Mouse (Mus musculus): ENCODE data around the gene Bckdhb. TPM values are rescaled to one million over a fixed set of nuclear protein-coding genes. Genes with fewer than 3 reads are reported as not detected.

Bckdhb gene
- total and polyA plus RNA-seq, 2 experiments from 2014 or later, result 22.1 to 40.3 TPM

- DNase-seq (ENCODE audit: low spot score) (no peak), ATAC-seq (no peak)
- no peaks in the 10 kb centered on the region for H3K4me1 ChIP-seq (ENCODE audit: insufficient read depth, low read length)
- WGBS, result 60% methylated on average over 6 of the region's 6 CpGs
- no peak overlapping the region for H3K4me2 ChIP-seq (ENCODE audit: low read depth, low read length)
- no peak overlapping the region for H3K27ac ChIP-seq
- no peaks in the 10 kb centered on the region for H3K36me3 ChIP-seq (ENCODE audit: insufficient read depth, low read length)
- no peak for TF ChIP-seq CTCF (IDR thresholded peaks at IDR 0.05; ENCODE audit: low read depth)
- no peak overlapping the region for H3K4me3 ChIP-seq (ENCODE audit: low read length)
- H3K27me3 ChIP-seq (ENCODE audit: insufficient read depth, low read length), result no peaks in the 10 kb centered on the region
- no peaks in the 10 kb centered on the region for H3K9me3 ChIP-seq (ENCODE audit: low read length)
- H3K9ac ChIP-seq (replicated peaks; ENCODE audit: low read length), result no peak overlapping the region
Observed at GRCm38 (mm10) chr9:84070247-84070646, 145.3 kb downstream of the Bckdhb start.

DNA sequence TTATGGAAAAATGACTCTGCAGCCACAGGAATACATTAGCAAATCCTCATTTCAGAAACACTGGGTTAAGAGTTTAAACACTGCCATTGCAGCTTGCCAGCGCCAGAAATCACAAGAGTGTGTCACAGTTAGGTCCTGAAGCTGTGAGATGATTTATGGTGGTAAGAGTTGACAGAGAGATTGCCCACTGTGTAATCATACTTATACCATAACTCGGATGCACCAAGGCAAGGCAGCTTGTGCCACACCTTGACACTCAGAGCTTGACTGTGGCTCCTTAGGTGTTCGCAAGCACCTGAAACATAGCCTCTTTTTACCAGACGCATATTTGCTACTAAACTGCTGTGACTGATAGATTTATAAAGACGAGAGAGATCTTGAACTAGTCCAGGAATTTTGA lies 145.8 kb downstream of the Bckdhb start:
- Histone ChIP-seq H3K9ac (replicated peaks; ENCODE audit: low read length) (no peak overlapping the region), H3K4me3 (ENCODE audit: low read length) (no peak overlapping the region), H3K36me3 (ENCODE audit: insufficient read depth, low read length) (no peaks in the 10 kb centered on the region), H3K9me3 (ENCODE audit: low read length) (no peaks in the 10 kb centered on the region), H3K27me3 (ENCODE audit: insufficient read depth, low read length) (no peaks in the 10 kb centered on the region), H3K4me2 (ENCODE audit: low read depth, low read length) (no peak overlapping the region), H3K27ac (no peak overlapping the region), H3K4me1 (ENCODE audit: insufficient read depth, low read length) (no peaks in the 10 kb centered on the region)
- DNase-seq (ENCODE audit: low spot score) (no peak), ATAC-seq (no peak)
- TF ChIP-seq CTCF (IDR thresholded peaks at IDR 0.05; ENCODE audit: low read depth), result no peak
- WGBS, result 86% methylated on average over 5 of the region's 5 CpGs

DNA sequence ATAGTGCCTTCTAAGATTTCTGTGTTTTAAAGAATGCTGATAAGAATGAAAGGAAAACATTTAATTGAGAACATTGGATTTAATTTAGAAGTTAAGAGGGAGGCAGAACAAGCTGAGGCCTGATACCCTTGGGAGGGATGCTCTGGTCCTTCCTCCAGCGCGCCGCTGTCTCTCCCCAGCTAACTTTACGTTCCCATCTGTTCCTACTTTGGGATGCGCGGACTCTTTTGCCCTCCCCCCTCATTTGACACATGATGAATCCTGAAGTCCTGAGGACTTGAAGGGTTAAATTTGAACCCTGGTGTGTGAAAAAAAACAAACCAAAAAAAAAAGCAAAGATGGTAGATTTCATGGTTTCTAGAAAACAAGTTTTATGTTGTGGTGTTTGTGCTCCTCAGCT lies 147.6 kb downstream of the Bckdhb start:
- WGBS, result 77% methylated on average over 6 of the region's 6 CpGs

GRCm38 (mm10) chr9:84073237-84073636 lies 148.3 kb downstream of the Bckdhb start:
- Histone ChIP-seq H3K4me3 (ENCODE audit: low read length) (no peak overlapping the region), H3K9ac (replicated peaks; ENCODE audit: low read length) (no peak overlapping the region), H3K4me1 (ENCODE audit: insufficient read depth, low read length) (no peaks in the 10 kb centered on the region), H3K4me2 (ENCODE audit: low read depth, low read length) (no peak overlapping the region), H3K27ac (no peak overlapping the region), H3K27me3 (ENCODE audit: insufficient read depth, low read length) (no peaks in the 10 kb centered on the region), H3K36me3 (ENCODE audit: insufficient read depth, low read length) (no peaks in the 10 kb centered on the region), H3K9me3 (ENCODE audit: low read length) (no peaks in the 10 kb centered on the region)
- TF ChIP-seq CTCF (IDR thresholded peaks at IDR 0.05; ENCODE audit: low read depth), result no peak
- ATAC-seq (no peak), DNase-seq (ENCODE audit: low spot score) (no peak)
- 85% methylated on average over 9 of the region's 9 CpGs for WGBS

More for the DNA sequence above, 147.6 kb downstream of the Bckdhb start:
- H3K4me2 ChIP-seq (ENCODE audit: low read depth, low read length), result no peak overlapping the region
- no peaks in the 10 kb centered on the region for H3K36me3 ChIP-seq (ENCODE audit: insufficient read depth, low read length)
- H3K9ac ChIP-seq (replicated peaks; ENCODE audit: low read length), result no peak overlapping the region
- no peaks in the 10 kb centered on the region for H3K27me3 ChIP-seq (ENCODE audit: insufficient read depth, low read length)
- no peak for ATAC-seq
- no peak for DNase-seq (ENCODE audit: low spot score)
- no peak overlapping the region for H3K4me3 ChIP-seq (ENCODE audit: low read length)
- H3K27ac ChIP-seq, result no peak overlapping the region
- TF ChIP-seq CTCF (IDR thresholded peaks at IDR 0.05; ENCODE audit: low read depth), result no peak
- H3K4me1 ChIP-seq (ENCODE audit: insufficient read depth, low read length), result no peaks in the 10 kb centered on the region
- no peaks in the 10 kb centered on the region for H3K9me3 ChIP-seq (ENCODE audit: low read length)

DNA sequence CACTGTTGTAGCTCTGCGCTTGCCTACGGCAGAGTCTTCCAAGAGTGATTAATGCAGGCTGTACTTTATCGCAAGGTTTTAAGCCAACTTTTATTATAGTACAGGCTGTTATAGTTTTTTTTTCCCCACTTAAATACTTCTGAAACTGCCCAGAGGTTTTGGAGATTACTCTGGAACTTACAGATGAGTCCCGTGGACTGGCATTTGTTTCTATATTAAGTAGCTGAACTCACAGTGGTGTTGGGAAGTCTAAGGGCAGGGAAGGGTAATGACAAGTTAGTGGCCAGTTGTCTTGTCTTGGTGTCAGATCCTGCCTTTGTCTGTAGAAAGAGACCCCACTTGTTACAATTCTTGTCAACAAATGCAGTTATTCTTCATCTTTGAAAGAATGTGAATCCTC lies 158.6 kb downstream of the Bckdhb start:
- no peaks in the 10 kb centered on the region for H3K9me3 ChIP-seq (ENCODE audit: low read length)
- no peaks in the 10 kb centered on the region for H3K36me3 ChIP-seq (ENCODE audit: insufficient read depth, low read length)
- TF ChIP-seq CTCF (IDR thresholded peaks at IDR 0.05; ENCODE audit: low read depth), result no peak
- H3K4me1 ChIP-seq (ENCODE audit: insufficient read depth, low read length), result no peaks in the 10 kb centered on the region
- no peak for ATAC-seq
- no peaks in the 10 kb centered on the region for H3K27me3 ChIP-seq (ENCODE audit: insufficient read depth, low read length)
- no peak overlapping the region for H3K27ac ChIP-seq
- no peak overlapping the region for H3K4me3 ChIP-seq (ENCODE audit: low read length)
- WGBS, result 82% methylated on average over 4 of the region's 4 CpGs
- no peak overlapping the region for H3K4me2 ChIP-seq (ENCODE audit: low read depth, low read length)
- no peak for DNase-seq (ENCODE audit: low spot score)
- H3K9ac ChIP-seq (replicated peaks; ENCODE audit: low read length), result no peak overlapping the region

DNA sequence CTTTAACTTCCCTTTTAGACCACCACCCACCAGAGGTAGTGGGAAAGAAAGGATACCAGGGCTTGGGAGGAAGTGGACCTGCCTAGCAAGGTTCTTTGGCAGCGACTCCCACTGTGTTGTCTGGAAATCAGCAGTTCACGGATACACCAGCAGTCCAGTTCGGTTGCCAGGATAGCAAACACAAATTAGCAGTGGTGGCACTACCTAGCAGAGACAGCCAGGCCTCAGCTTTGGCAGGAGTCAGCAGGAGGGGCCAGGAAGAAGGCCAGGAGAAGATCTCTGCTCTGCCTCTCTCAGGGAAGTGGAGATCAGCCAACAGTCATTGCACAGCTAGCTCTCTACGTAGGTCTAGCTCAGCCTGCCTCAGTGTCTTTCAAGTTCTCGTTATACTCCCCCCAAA lies 159.7 kb downstream of the Bckdhb start:
- 63% methylated on average over 5 of the region's 5 CpGs for WGBS
- no peak overlapping the region for H3K4me3 ChIP-seq (ENCODE audit: low read length)
- H3K27ac ChIP-seq, result no peak overlapping the region
- no peaks in the 10 kb centered on the region for H3K27me3 ChIP-seq (ENCODE audit: insufficient read depth, low read length)
- DNase-seq (ENCODE audit: low spot score) (no peak), ATAC-seq (no peak)
- no peak overlapping the region for H3K4me2 ChIP-seq (ENCODE audit: low read depth, low read length)
- H3K36me3 ChIP-seq (ENCODE audit: insufficient read depth, low read length), result no peaks in the 10 kb centered on the region
- no peak overlapping the region for H3K9ac ChIP-seq (replicated peaks; ENCODE audit: low read length)
- no peaks in the 10 kb centered on the region for H3K4me1 ChIP-seq (ENCODE audit: insufficient read depth, low read length)
- TF ChIP-seq CTCF (IDR thresholded peaks at IDR 0.05; ENCODE audit: low read depth), result no peak
- H3K9me3 ChIP-seq (ENCODE audit: low read length), result no peaks in the 10 kb centered on the region

DNA sequence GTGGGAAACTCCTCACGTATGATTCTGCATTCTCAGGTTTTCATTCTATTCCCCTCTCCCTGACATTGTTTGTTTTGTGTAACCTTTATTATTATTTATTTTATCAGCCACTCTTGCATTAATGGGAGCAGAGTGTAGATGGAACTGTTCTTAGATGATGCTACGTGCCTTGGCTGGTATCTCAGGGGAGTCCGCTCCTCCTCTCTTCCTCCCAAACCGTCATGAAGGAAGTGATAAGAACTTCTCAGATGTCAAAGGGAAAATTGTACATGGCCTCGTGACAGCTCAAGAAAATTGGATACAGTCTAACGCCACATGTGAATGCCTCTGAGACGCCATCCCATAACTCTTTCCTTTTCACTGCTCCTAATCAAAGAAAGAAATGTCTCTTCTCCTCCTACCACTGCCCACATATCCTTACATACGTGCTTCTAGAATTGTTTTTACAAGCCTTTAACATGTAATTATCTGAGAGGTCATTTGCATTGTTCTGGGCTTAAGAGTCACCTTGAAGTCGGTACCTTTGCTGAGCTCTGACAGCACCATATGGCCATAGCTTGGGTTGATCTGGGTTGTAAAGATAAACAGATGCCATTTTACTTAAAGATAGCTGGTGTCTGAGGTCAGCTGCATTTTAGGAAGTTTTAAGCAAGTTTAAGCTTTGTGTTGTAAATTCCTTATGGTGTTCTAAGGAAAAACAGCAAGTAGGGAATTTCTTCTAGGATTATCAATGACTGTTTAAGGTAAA lies 165.5 kb downstream of the Bckdhb start:
- TF ChIP-seq CTCF (IDR thresholded peaks at IDR 0.05; ENCODE audit: low read depth), result no peak
- H3K4me3 ChIP-seq (ENCODE audit: low read length), result no peak overlapping the region
- no peaks in the 10 kb centered on the region for H3K27me3 ChIP-seq (ENCODE audit: insufficient read depth, low read length)
- H3K4me2 ChIP-seq (ENCODE audit: low read depth, low read length), result no peak overlapping the region
- no peaks in the 10 kb centered on the region for H3K9me3 ChIP-seq (ENCODE audit: low read length)
- H3K36me3 ChIP-seq (ENCODE audit: insufficient read depth, low read length), result no peaks in the 10 kb centered on the region
- no peaks in the 10 kb centered on the region for H3K4me1 ChIP-seq (ENCODE audit: insufficient read depth, low read length)
- DNase-seq (ENCODE audit: low spot score), result no peak
- WGBS, result 78% methylated on average over 9 of the region's 9 CpGs
- ATAC-seq, result no peak
- no peak overlapping the region for H3K9ac ChIP-seq (replicated peaks; ENCODE audit: low read length)
- H3K27ac ChIP-seq, result no peak overlapping the region
